Mouse (Mus musculus) liver, embryonic 14.5 days (tissue): ENCODE data around the gene Gls.

Source experiments
- CTCF ChIP-seq: IDR thresholded peaks from 2 replicates; pipeline ENCODE4 v1.5.1; 2016; ENCODE audit warnings: antibody characterized with exemption, low read depth, control low read depth
- EP300 ChIP-seq: IDR thresholded peaks from 2 replicates; pipeline ENCODE4 v1.6.1; 2016; ENCODE audit warnings: antibody characterized with exemption, low read depth

GRCm38 (mm10) chr1:52274210-52274609 lies 41.2 kb upstream of the Gls start:
- TF ChIP-seq CTCF = no peak
- no peak for TF ChIP-seq EP300
